Mouse (Mus musculus): ENCODE results near the gene Zfp93. TPM values are rescaled to one million over a fixed set of nuclear protein-coding genes. Genes with fewer than 3 reads are reported as not detected.
A peak's percentile ranks its signal among the peaks of the same experiment; 100 is the strongest.
"Not testable (repeated sequence)": the region's sequence is repeated elsewhere in the genome, so short reads cannot be mapped to it uniquely, and the experiment has no call there.

The Zfp93 gene
- 10 to 100 TPM; 12.3 to 13.2 TPM for total RNA-seq (2021)
- long read RNA-seq, experiment 1, transcript Zfp93-202 (4 exons, 3,508 nt), result major isoform, 5 of 6 reads
- long read RNA-seq, experiment 1, partial matches to known transcripts, result 0 of 6 reads
- long read RNA-seq, experiment 1, other reads (novel, unspliced or antisense), result 1 of 6 reads
- long read RNA-seq, experiment 2, transcript Zfp93-202 (4 exons, 3,508 nt), result major isoform, 9 of 14 reads
- long read RNA-seq, experiment 2, partial matches to known transcripts, result 3 of 14 reads
- long read RNA-seq, experiment 2, other reads (novel, unspliced or antisense), result 2 of 14 reads

GRCm38 (mm10) chr7:24270288-24270672 lies at the start of gene Zfp93:
Zfp93 (plus strand) TSS chr7:24270420.
- DNase-seq (ENCODE audit: low spot score in 2 of 2), result peak; percentile 83 to 87
- intact Hi-C loops (cut with DNase I), result loop anchor here (2.0 kb wide), 1 partner anchor 29 kb away; no protein-coding TSS in a partner anchor

GRCm38 (mm10) chr7:24237040-24237791 lies 33.0 kb upstream of the Zfp93 start, which contains the start of gene Zfp109:
Zfp109 (minus strand) TSS chr7:24237560.
- intact Hi-C loops (cut with DNase I), result no loop called here
- peak; percentile 45 to 73 for DNase-seq (ENCODE audit: low spot score in 2 of 2)

- no peak for DNase-seq (ENCODE audit: low spot score in 2 of 2)
These were observed 16.2 kb upstream of the Zfp93 start for GRCm38 (mm10) chr7:24253779-24254615.

GRCm38 (mm10) chr7:24254633-24255474 lies 15.4 kb upstream of the Zfp93 start, which contains the start of gene Zfp108:
Zfp108 (plus strand) TSS chr7:24254794.
- DNase-seq (ENCODE audit: low spot score in 2 of 2), result peak; percentile 86 to 91
- intact Hi-C loops (cut with DNase I), result loop anchor here (2.0 to 5.0 kb wide), 3 partner anchors 46 to 123 kb away; partner anchors contain the start of genes Zfp235 and Zfp61

More at GRCm38 (mm10) chr7:24253779-24254615, 16.2 kb upstream of the Zfp93 start:
- intact Hi-C loops (cut with DNase I), result loop anchor here (2.0 to 5.0 kb wide), 2 partner anchors 47 kb away; partner anchors contain the start of gene Zfp61

- no peak for DNase-seq (ENCODE audit: low spot score in 2 of 2)
- intact Hi-C loops (cut with DNase I), result loop anchor here (5.0 kb wide), 1 partner anchor 127 kb away; the partner anchor contains the start of gene Zfp235
These were observed 10.8 kb upstream of the Zfp93 start for GRCm38 (mm10) chr7:24259306-24259999.

GRCm38 (mm10) chr7:24260000-24260312 lies 10.3 kb upstream of the Zfp93 start:
- DNase-seq (ENCODE audit: low spot score in 2 of 2), result no peak
- intact Hi-C loops (cut with DNase I), result loop anchor here (5.0 kb wide), 1 partner anchor 128 kb away; the partner anchor contains the start of gene Zfp235

GRCm38 (mm10) chr7:24268176-24269155 lies 1.8 kb upstream of the Zfp93 start:
- intact Hi-C loops (cut with DNase I), result no loop called here
- DNase-seq (ENCODE audit: low spot score in 2 of 2), result no peak

- DNase-seq (ENCODE audit: low spot score in 2 of 2), result no peak
- intact Hi-C loops (cut with DNase I), result no loop called here
These were observed 964 bp upstream of the Zfp93 start for GRCm38 (mm10) chr7:24269256-24269655.

GRCm38 (mm10) chr7:24269667-24270287 lies 443 bp upstream of the Zfp93 start:
- no peak for DNase-seq (ENCODE audit: low spot score in 2 of 2)
- intact Hi-C loops (cut with DNase I), result loop anchor here (2.0 kb wide), 1 partner anchor 29 kb away; no protein-coding TSS in a partner anchor

GRCm38 (mm10) chr7:24271191-24271590 lies 971 bp downstream of the Zfp93 start:
- no peak for DNase-seq (ENCODE audit: low spot score in 2 of 2)
- intact Hi-C loops (cut with DNase I), result loop anchor here (2.0 kb wide), 1 partner anchor 28 kb away; no protein-coding TSS in a partner anchor

- DNase-seq (ENCODE audit: low spot score in 2 of 2), result no peak
- intact Hi-C loops (cut with DNase I), result no loop called here
These were observed 4.2 kb downstream of the Zfp93 start for GRCm38 (mm10) chr7:24274456-24274855.

GRCm38 (mm10) chr7:24278771-24279170 lies 8.6 kb downstream of the Zfp93 start:
- intact Hi-C loops (cut with DNase I), result loop anchor here (5.0 kb wide), 1 partner anchor 146 kb away; the partner anchor contains the start of gene Zfp235
- not testable (repeated sequence) for DNase-seq (ENCODE audit: low spot score in 2 of 2)

- no peak for DNase-seq (ENCODE audit: low spot score in 2 of 2)
- intact Hi-C loops (cut with DNase I), result loop anchor here (10.0 kb wide), 1 partner anchor 315 kb away; no protein-coding TSS in a partner anchor
These were observed 10.0 kb downstream of the Zfp93 start for GRCm38 (mm10) chr7:24280031-24280857.

- intact Hi-C loops (cut with DNase I), result loop anchor here (10.0 kb wide), 1 partner anchor 316 kb away; no protein-coding TSS in a partner anchor
- no peak for DNase-seq (ENCODE audit: low spot score in 2 of 2)
These were observed 10.6 kb downstream of the Zfp93 start for GRCm38 (mm10) chr7:24280858-24281145.

GRCm38 (mm10) chr7:24286090-24286489 lies 15.9 kb downstream of the Zfp93 start:
- DNase-seq (ENCODE audit: low spot score in 2 of 2), result no peak
- intact Hi-C loops (cut with DNase I), result loop anchor here (10.0 kb wide), 1 partner anchor 321 kb away; no protein-coding TSS in a partner anchor

Measured in left cerebral cortex, postnatal 14 days (tissue).